Mouse (Mus musculus) limb, embryonic 12.5 days (tissue): Measurements from ENCODE around the gene Sept11. TPM values are rescaled to one million over a fixed set of nuclear protein-coding genes. Genes with fewer than 3 reads are reported as not detected.
A peak's percentile ranks its signal among the peaks of the same experiment; 100 is the strongest.

ENCODE experiments used
- ATAC-seq: fragments of 200-750 bp; cut with Nextera tagmentation; 2 replicates; pipeline ENCODE4 v1.8.0; 2017; ENCODE audit warnings: low read depth, moderate TSS enrichment; ENCODE audit not compliant: insufficient number of reproducible peaks, insufficient read depth, low FRiP score, low TSS enrichment
- H3K27ac ChIP-seq: fragments of 300-500 bp; sonication (generic); 2 replicates; pipeline ENCODE4 v1.5.1; 2016; ENCODE audit warnings: mild to moderate bottlenecking, moderate library complexity
- H3K27me3 ChIP-seq: fragments of 300-500 bp; sonication (generic); 2 replicates; pipeline ENCODE4 v1.6.1; 2016; ENCODE audit warnings: mild to moderate bottlenecking, moderate library complexity
- H3K36me3 ChIP-seq: fragments of 300-500 bp; sonication (generic); 2 replicates; pipeline ENCODE4 v1.6.1; 2016; ENCODE audit warnings: mild to moderate bottlenecking, moderate library complexity
- H3K4me1 ChIP-seq: fragments of 300-500 bp; sonication (generic); replicated peaks from 2 replicates; pipeline ENCODE4 v1.6.1; 2016
- H3K4me2 ChIP-seq: fragments of 300-500 bp; sonication (generic); 2 replicates; pipeline ENCODE4 v1.6.1; 2016; ENCODE audit warnings: mild to moderate bottlenecking, moderate library complexity
- H3K4me3 ChIP-seq: fragments of 300-500 bp; sonication (generic); replicated peaks from 2 replicates; pipeline ENCODE4 v1.5.1; 2016; ENCODE audit warnings: mild to moderate bottlenecking
- H3K9ac ChIP-seq: fragments of 300-500 bp; sonication (generic); replicated peaks from 2 replicates; pipeline ENCODE4 v1.6.1; 2016; ENCODE audit warnings: mild to moderate bottlenecking, moderate library complexity
- H3K9me3 ChIP-seq: fragments of 300-500 bp; sonication (generic); 2 replicates; pipeline ENCODE4 v1.6.1; 2016; ENCODE audit warnings: mild to moderate bottlenecking, moderate library complexity
- WGBS: fragments of 180-500 bp; shearing (Covaris S2); methylation state at CpG from one replicate; pipeline ENCODE4 v1.1.7; 2016; 5-methylcytosine and 5-hydroxymethylcytosine counted together
- polyA plus RNA-seq: library from polyadenylated mRNA; unstranded; fragments of >200 nt; fragmentation: Nextera tagmentation; extraction: Ambion mirVana; gene quantifications from 2 replicates; pipeline ENCODE4 v1.2.1, GENCODE M21; 2016

Sept11 gene
- polyA plus RNA-seq, 1 experiment from 2014 or later, result 258 TPM

GRCm38 (mm10) chr5:93207555-93207954 lies 114.3 kb downstream of the Sept11 start:
- Histone ChIP-seq H3K27me3 (no peaks in the 10 kb centered on the region), H3K4me2 (peak overlapping the region; percentile 57)
- ATAC-seq, result no peak

GRCm38 (mm10) chr5:93218375-93218774 lies 125.1 kb downstream of the Sept11 start:
- no peaks in the 10 kb centered on the region for H3K36me3 ChIP-seq
- WGBS, result 88% methylated on average over 3 of the region's 3 CpGs
- H3K4me1 ChIP-seq, result peaks cover 7% of the 10 kb centered on the region; the same call in 1 of the 2 replicates
- no peak overlapping the region for H3K4me2 ChIP-seq
- H3K9me3 ChIP-seq, result no peaks in the 10 kb centered on the region
- no peak for ATAC-seq
- H3K4me3 ChIP-seq, result no peak overlapping the region
- no peaks in the 10 kb centered on the region for H3K27me3 ChIP-seq
- no peak overlapping the region for H3K9ac ChIP-seq
- no peak overlapping the region for H3K27ac ChIP-seq

More at GRCm38 (mm10) chr5:93207555-93207954, 114.3 kb downstream of the Sept11 start:
- H3K4me1 ChIP-seq, result peaks cover 25% of the 10 kb centered on the region
- no peak overlapping the region for H3K4me3 ChIP-seq
- H3K27ac ChIP-seq, result peak overlapping the region; percentile 98
- no peak overlapping the region for H3K9ac ChIP-seq
- WGBS, result 60% methylated on average over 1 of the region's 1 CpGs
- H3K36me3 ChIP-seq, result no peaks in the 10 kb centered on the region
- H3K9me3 ChIP-seq, result no peaks in the 10 kb centered on the region

GRCm38 (mm10) chr5:93221661-93222060 lies 128.4 kb downstream of the Sept11 start:
- no peak overlapping the region for H3K4me3 ChIP-seq
- H3K27me3 ChIP-seq, result no peaks in the 10 kb centered on the region
- peak; percentile 56; the same call in 1 of the 2 replicates for ATAC-seq
- H3K4me1 ChIP-seq, result peaks cover 7% of the 10 kb centered on the region; the same call in 1 of the 2 replicates
- H3K9ac ChIP-seq, result no peak overlapping the region
- H3K9me3 ChIP-seq, result no peaks in the 10 kb centered on the region
- 74% methylated on average over 3 of the region's 3 CpGs for WGBS
- H3K27ac ChIP-seq, result no peak overlapping the region
- H3K4me2 ChIP-seq, result no peak overlapping the region
- no peaks in the 10 kb centered on the region for H3K36me3 ChIP-seq

GRCm38 (mm10) chr5:93224549-93224948 lies 131.3 kb downstream of the Sept11 start:
- ATAC-seq, result no peak
- no peak overlapping the region for H3K4me3 ChIP-seq
- no peak overlapping the region for H3K9ac ChIP-seq
- WGBS, result 81% methylated on average over 2 of the region's 2 CpGs
- no peaks in the 10 kb centered on the region for H3K36me3 ChIP-seq
- no peak overlapping the region for H3K4me2 ChIP-seq
- no peaks in the 10 kb centered on the region for H3K9me3 ChIP-seq
- no peak overlapping the region for H3K27ac ChIP-seq
- H3K27me3 ChIP-seq, result no peaks in the 10 kb centered on the region
- H3K4me1 ChIP-seq, result peaks cover 7% of the 10 kb centered on the region; the same call in 1 of the 2 replicates

Other genes starting within 250 kb of the Sept11 start
- gene Sowahb, start 48.4 kb upstream of the Sept11 start, polyA plus RNA-seq, result 0.64 and 0.73 TPM in 2 replicates
- 150 and 153 TPM in 2 replicates for gene Ccni, start 113.1 kb downstream of the Sept11 start, polyA plus RNA-seq
- gene 2010109A12Rik, start 113.1 kb downstream of the Sept11 start, polyA plus RNA-seq, result 2.1 and 2.8 TPM in 2 replicates
- gene Ccng2, start 173.8 kb downstream of the Sept11 start, polyA plus RNA-seq, result 109 and 114 TPM in 2 replicates